Mouse (Mus musculus) monocyte, adult 2 months (primary cell): ENCODE results near the gene Fgf15.
A peak's percentile ranks its signal among the peaks of the same experiment; 100 is the strongest.

Experiments
- DNase-seq, 2 experiments: peaks; one replicate each; pipeline ENCODE4 v3.0.0; 2022; ENCODE audit warnings: low spot score in 2 of 2, low read depth in 1 of 2

Gene Fgf15

DNA sequence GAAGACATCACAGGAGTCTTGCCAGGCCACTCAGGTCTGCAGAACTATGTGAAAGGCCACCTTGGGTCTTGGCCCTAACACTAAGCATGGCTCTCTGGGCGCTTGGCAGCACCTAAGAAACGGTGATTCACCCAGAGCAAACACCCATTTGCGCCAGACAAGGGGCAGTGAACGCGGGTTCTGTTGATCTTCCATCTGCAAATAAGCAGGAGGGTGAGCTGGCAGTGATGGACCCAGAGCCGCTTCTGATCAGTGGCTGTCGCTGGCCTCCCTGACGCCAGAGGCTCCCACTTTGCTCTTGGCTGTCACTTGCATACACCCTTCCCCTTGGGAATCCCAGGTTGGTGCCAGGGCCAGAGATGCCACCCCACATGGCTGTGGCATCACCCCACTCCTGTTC is 33.2 kb downstream of the Fgf15 start:
- DNase-seq: no peak

DNA sequence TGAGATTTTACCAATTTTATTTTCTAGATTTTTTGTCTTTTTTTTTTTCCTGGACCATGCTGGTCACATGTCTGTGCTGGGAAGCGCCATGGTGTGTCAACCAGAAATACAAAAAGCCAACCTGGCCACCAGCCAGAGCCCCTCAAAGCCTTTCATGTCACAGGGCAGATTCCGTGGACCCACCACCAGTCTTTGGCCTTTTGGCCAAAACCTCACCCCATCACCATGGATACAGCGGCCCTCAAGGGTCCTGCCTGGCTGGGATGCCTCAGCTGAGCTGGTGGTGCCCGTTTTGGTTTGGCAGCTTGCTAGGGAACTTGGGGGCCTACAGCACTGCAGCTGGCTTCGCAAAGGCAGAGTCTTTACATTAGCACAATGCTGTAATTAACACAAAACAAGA is 33.6 kb downstream of the Fgf15 start:
- no peak for DNase-seq

GRCm38 (mm10) chr7:144931778-144932177 is 35.4 kb downstream of the Fgf15 start:
- DNase-seq: no peak

DNA sequence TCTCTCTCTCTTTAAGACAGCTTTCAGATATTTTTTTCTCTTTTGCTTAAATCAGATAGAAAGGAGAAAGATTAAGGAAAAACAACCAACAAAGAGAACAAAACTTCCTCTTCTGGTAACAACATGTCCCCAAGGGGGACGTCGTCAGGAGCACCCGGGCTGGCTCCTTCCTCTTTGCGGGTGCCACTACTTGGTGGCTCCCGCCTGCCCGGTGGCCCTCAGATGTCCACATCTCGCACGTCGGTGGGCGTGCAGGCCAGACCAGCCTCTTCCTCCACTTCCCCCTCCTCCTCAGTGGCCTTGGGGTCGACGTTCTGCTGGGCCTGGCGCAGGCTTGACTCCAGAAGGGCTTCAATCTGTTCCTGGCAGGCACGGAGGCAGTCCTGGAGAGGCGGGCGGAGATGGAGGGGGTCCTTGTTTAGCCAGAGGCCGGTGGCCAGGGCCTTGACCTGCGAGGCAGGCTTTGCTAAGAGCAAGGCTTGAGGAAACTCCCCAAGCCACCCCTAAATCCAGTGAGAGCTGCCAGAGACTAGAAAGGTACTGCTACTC is 36.1 kb downstream of the Fgf15 start:
- no peak for DNase-seq

DNA sequence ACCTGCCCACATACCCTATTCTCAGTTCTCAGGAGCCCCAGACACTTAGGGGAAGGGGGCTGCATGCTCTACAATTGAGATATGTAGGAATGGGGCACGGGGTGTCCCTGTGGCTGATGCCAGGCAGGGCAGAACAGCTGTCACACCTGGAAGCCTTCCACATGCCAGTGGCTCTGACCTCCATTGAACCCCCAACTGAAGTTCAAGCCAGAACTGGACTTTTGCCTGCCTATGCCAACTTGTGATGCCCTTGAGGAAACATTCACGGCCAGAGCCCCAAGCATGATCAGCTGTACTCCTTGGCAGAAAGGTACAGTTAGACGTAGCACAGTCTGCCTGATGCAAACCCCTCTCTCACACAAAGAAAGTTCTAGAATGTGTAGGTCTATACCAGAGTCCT is 37.0 kb downstream of the Fgf15 start:
- DNase-seq: no peak

- DNase-seq: no peak
Measured at GRCm38 (mm10) chr7:144933796-144934195, 37.5 kb downstream of the Fgf15 start.

DNA sequence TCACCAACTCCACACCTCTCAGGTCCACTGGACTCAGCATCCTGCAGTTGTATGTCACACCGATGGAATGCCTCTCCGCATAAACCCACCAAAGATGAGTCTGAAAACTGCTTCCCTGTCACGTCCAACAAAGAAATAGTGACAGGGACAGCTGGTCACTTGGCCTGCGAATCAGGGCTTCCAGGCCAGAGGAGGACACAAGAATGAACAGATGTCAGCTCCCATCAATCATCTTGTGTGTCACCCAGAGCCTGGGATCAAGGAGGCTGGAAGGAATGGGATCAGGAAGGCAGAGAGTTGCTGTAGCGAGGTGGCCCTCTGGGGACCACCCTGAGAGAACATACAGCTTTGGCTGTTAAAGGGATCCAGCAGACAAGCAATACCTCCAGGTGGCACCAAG is 38.6 kb downstream of the Fgf15 start:
- DNase-seq: no peak

DNA sequence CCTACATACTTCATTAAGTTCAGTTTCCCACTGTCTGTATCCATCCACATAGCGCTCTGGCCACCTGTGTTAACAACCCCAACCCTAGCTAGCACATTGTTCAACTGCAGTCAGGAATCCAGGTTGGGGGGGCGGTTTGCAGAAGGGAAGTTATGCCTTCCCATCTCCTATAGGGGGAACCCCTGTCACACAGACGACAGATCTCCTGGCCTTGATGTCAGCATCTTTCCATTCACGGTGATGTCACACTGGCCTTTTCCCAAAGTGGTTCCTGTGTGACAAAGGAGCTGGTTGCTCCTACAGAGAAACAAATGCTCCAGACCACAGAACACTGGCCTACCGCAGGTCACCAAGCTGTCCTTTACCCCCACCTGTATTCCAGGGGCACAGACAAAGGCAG is 39.2 kb downstream of the Fgf15 start:
- DNase-seq: no peak

DNA sequence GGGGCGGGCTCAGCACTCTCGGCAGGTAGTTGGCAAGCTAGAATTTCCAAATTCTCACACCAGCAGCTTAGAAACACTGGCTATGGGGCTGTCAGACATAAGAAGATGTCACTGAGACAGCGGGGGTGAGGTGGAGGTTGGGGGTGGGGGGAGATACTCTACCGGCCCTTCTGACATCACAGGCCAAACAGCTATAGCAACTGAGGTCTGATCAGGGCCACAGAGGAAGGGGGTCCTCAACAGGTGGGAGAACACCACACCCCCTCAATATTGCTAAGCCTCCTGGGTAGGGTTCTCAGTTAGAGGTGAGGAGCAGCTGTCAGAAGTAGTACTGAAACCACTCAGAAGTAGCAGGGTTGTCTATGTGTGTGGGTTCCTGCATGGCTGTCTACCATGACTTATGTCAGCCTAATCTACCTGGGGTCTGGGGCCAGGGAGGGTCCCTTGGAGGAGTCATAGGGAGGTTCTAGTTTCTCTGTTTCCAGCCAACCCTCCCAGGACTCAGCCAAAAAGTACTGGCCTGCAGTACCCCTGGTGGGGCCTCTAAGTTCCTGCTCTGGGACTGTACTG is 40.1 kb downstream of the Fgf15 start:
- DNase-seq: no peak

GRCm38 (mm10) chr7:144937490-144937889 is 41.2 kb downstream of the Fgf15 start:
- peak; percentile 55 to 76 for DNase-seq

DNA sequence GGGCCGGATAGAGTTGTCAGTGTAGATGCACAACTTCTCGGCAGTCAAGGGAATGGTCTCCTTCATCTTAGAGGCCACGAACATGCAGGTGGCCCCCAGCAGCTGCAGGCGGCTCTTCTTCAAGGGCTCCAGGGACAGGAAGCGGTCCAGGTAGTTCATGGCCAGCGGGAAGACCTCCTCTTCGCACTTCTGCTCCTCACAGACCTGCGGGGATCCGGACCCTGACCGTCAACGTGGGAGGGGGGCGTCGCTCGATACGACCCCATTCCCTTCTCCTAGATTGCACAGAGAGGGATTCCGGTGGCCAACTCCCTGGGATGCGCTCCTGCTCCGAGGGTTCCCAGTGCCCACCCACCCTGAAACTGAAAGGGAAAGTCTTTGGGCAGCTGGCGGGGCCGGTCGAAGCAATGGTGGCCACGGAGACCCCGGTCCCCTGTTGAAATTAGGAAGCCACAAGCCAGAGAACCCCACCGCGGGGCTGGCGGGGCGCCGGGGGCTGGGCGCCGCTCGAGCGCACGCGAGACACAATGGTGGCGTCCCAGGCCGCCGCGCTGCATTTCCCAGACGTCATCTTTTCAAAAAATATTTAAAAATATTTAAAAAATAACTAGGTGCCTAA is 41.7 kb downstream of the Fgf15 start:
- DNase-seq: no peak

GRCm38 (mm10) chr7:144938661-144939343 is 42.5 kb downstream of the Fgf15 start:
- no peak for DNase-seq

DNA sequence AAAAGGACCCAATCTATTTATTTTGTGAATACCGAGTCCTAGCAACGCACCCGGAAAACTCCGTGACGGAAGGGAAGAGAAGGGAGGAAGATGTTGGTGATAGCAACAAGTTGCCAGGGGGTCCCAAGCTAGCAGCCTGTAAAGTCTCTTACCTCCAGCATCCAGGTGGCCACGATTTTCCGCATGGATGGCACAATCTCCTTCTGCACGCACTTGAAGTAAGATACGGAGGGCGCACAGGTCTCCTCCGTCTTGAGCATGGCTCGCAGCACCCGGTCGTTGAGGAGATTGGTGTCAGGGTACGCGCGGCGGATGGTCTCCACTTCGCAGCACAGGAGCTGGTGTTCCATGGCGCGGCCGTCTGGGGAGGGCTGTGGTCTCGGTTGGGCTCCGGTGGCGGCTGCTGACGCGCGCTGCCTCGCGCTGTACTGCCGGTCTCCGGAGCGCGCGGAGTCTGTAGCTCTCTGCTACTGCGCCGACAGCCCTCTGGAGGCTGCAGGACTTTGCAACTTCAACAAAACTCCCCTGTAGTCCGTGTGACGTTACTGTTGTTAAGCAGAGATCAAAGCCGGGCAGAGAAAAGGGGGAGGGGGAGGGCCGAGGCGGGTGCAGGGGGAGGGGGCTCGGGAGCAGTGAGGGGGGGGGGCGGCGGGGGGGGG is 43.1 kb downstream of the Fgf15 start, which contains the start of gene Ccnd1:
Ccnd1 (minus strand) TSS at position 582 of the 659 bp plus-strand sequence.
- DNase-seq: no peak

GRCm38 (mm10) chr7:144940003-144940571 is 43.8 kb downstream of the Fgf15 start:
- DNase-seq: no peak

DNA sequence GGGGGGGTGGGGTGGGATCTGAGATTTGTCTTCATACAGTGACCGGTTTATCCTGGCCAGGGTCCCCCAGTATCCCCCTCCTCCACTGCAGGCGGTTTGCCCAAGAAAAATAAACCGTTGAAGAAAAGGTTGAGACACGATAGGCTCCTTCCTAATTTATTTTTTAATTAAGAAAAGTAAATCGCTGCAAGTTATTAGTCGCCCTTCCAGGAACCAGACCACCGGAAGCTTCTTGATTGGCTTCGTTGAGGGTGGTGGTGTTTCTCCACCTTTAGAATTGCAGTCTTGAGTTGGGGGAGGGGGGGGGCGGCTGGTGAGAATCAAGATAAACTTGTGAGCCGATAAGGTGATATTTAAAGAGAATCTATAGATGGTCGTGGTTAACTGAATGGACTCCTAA is 44.3 kb downstream of the Fgf15 start:
- DNase-seq: no peak

GRCm38 (mm10) chr7:144941242-144941831 is 45.0 kb downstream of the Fgf15 start:
- peak in 1 of 2 experiments; percentile 45 for DNase-seq

DNA sequence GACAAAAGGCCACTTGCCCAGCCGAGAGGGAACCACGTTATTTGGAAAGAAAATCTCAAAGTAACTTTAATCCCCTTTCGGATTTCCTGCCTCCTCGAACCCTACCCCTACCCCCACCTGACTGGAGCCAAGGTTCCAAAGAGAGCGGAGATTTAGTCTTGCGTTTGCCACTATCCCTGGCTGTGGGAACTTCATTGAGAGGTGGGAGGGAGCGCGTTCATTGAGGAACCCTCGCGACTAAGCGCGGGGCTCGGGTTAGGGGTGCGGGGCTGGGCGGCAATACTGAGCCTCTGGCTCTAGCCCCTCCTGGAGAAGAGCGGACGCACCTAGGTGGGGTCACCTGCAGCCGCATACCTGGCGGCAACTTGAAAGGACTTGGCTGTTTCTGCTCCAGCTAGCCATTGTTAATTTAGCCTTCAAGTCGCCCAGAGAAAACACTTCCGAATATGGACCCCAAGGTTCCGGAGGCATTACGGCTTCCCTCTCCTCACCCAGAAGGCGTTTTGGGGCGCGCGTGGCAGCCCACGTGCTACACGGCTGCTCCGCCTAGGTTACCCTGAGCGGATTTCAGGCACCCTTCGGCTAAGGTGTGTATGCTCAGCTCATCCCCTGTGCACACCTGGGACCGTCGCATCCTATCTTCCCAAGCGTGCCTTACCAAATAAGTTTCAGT is 45.9 kb downstream of the Fgf15 start:
- DNase-seq: no peak

GRCm38 (mm10) chr7:144942744-144943135 is 46.4 kb downstream of the Fgf15 start:
- DNase-seq: no peak

GRCm38 (mm10) chr7:144943254-144943653 is 46.9 kb downstream of the Fgf15 start:
- DNase-seq: no peak
